Mouse (Mus musculus): ENCODE data around the gene Ngfr. TPM values are rescaled to one million over a fixed set of nuclear protein-coding genes. Genes with fewer than 3 reads are reported as not detected.

The Ngfr gene
- total RNA-seq, 1 experiment from 2014 or later, result 1.3 TPM

DNA sequence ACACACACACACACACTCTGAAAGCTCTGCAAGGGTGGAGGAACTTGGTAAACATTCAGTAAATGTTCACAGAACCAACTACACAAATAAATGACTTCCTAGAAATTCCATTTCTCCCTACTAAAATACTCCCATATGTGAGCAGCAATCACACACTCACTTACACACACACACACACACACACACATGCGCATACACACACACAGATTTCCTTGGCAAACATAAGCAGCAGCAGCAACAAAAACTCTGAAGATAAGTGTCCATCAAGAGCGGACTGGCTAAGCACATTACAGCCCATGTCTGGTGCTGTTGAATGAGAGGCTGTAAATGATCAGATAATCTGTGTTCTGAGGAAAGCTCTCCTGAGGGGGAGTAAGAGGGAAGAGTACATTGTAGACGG is 15.3 kb downstream of the Ngfr start:
- no peak for ATAC-seq (replicated peaks; ENCODE audit: insufficient number of reproducible peaks, low FRiP score, low TSS enrichment, poor library complexity, severe bottlenecking)

GRCm38 (mm10) chr11:95571755-95572154 is 15.8 kb downstream of the Ngfr start:
- no peak for ATAC-seq (replicated peaks; ENCODE audit: insufficient number of reproducible peaks, low FRiP score, low TSS enrichment, poor library complexity, severe bottlenecking)

GRCm38 (mm10) chr11:95570827-95571619 is 16.5 kb downstream of the Ngfr start:
- no peak for ATAC-seq (replicated peaks; ENCODE audit: insufficient number of reproducible peaks, low FRiP score, low TSS enrichment, poor library complexity, severe bottlenecking)

GRCm38 (mm10) chr11:95569908-95570307 is 17.6 kb downstream of the Ngfr start:
- no peak for ATAC-seq (replicated peaks; ENCODE audit: insufficient number of reproducible peaks, low FRiP score, low TSS enrichment, poor library complexity, severe bottlenecking)

DNA sequence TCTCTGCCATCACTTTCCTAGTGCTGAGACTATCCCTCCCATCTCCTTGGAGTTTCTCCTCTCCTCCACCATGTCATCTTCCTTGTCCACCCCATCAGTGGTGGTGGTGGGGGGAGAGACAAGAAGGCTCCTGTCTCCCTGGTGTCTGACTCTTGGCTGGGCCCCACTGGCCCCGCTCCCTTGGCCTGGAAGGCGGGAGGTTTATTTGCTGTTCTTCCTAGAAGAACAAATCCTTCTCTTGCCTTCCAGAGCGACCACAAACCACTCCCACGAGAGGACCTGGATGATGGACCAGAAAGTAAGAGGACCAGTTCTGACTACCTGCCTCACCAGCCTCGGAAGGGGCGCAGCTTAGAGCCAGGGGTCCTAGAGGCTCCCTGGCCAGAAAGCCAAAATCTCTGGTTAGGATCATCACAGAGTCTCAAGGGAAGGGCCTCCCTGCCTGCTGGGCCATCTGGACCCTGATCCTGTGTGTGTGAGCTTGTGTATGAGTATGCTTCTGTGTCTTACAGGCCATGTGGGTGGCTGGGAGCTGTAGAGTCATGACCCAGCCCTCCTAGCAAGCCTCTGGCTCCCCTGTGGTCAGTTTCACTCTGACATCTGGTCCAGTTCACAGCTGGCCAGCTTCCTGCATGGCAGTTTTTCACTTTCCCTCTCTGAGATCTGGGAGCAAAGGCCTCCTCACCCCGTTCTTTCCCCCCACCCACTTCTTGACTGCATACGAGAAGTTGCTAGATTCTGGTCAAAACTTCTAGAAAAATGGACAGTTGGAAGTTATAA is 19.4 kb downstream of the Ngfr start:
- ATAC-seq (replicated peaks; ENCODE audit: insufficient number of reproducible peaks, low FRiP score, low TSS enrichment, poor library complexity, severe bottlenecking), result no peak

DNA sequence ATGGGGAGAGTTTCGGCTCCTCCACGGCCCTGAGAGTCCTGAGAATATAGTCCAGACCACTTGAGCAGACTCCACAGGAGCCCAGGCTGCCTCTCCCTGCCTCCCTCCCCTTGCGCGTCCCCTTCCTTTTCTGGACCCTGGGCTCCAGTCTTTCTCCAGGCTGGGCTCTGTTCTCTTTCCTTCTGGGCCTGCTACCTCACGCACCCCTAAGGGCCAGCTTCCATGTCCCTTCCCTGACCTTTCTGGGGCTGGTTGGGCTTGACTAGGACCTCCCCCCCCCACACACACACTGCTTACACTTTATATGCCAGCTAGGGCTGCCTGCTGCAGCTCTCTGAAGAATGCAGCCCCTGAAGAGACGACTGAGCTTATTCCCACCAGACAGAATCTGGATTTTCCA is 20.2 kb downstream of the Ngfr start:
- ATAC-seq (replicated peaks; ENCODE audit: insufficient number of reproducible peaks, low FRiP score, low TSS enrichment, poor library complexity, severe bottlenecking), result no peak

DNA sequence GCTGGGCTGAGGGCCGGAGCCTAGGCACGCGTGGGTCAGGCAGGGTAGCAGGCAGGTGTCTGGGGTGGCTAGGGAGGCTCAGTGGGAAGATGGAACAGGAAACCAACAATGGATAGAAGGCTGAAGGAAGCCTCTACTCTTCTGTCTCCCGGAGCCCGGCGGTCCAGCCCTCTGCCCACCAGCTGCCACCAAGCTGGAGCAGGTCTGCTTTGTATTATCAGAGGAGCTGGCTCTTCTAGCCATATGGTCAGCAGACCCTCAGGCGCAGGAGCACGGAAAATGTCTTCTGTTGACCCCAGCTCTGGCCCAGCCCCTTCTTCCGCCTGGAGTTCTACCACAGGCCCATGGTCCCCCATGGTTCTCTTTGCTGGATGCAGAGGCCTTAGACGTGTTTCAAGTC is 22.2 kb downstream of the Ngfr start:
- ATAC-seq (replicated peaks; ENCODE audit: insufficient number of reproducible peaks, low FRiP score, low TSS enrichment, poor library complexity, severe bottlenecking), result no peak

GRCm38 (mm10) chr11:95563849-95564248 is 23.7 kb downstream of the Ngfr start:
- ATAC-seq (replicated peaks; ENCODE audit: insufficient number of reproducible peaks, low FRiP score, low TSS enrichment, poor library complexity, severe bottlenecking), result no peak

DNA sequence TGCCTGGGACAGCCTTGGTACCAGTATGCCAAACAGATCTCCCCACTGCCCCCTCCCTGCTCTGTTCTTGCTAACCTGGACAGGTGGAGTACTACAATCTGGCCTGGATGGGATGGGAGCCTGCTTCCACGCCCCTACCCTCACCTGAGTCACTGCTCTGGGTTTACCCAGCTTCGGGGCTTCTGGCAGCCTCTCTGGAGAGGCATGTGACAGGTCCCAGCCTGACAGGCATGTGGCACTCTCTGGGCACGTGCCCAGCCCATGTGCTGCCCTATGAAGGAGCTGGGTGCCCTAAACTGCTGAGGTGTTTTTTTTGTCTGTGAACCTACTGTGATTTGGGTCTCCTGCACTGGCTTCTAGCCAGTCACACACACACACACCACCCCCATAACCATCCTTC is 26.8 kb downstream of the Ngfr start:
- no peak for ATAC-seq (replicated peaks; ENCODE audit: insufficient number of reproducible peaks, low FRiP score, low TSS enrichment, poor library complexity, severe bottlenecking)

- no peak for ATAC-seq (replicated peaks; ENCODE audit: insufficient number of reproducible peaks, low FRiP score, low TSS enrichment, poor library complexity, severe bottlenecking)
Observed at GRCm38 (mm10) chr11:95559761-95560160, 27.8 kb downstream of the Ngfr start.

DNA sequence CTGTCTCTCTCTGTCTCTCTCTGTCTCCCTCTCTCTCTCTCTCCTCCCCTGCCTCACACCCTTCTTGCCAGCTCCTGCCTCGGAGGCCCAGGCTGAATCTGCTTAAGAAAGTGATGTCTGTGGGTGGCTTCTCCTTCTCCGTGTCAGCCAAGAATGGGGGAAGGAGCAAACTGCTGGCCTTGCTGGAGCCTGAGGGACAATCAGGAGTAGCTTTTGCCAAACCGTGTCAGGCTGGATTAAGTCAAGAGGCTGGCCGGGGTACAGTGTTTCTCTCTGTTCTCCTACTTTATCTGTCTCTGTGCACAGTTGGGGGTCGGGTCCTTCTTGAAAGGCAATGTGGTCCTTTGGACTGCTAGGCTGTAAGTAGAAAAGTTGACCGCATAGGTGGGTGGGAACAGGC is 29.8 kb downstream of the Ngfr start:
- ATAC-seq (replicated peaks; ENCODE audit: insufficient number of reproducible peaks, low FRiP score, low TSS enrichment, poor library complexity, severe bottlenecking), result no peak

- ATAC-seq (replicated peaks; ENCODE audit: insufficient number of reproducible peaks, low FRiP score, low TSS enrichment, poor library complexity, severe bottlenecking), result no peak
Observed at GRCm38 (mm10) chr11:95557032-95557431, 30.5 kb downstream of the Ngfr start.

GRCm38 (mm10) chr11:95555279-95555678 is 32.3 kb downstream of the Ngfr start:
- ATAC-seq (replicated peaks; ENCODE audit: insufficient number of reproducible peaks, low FRiP score, low TSS enrichment, poor library complexity, severe bottlenecking), result no peak

DNA sequence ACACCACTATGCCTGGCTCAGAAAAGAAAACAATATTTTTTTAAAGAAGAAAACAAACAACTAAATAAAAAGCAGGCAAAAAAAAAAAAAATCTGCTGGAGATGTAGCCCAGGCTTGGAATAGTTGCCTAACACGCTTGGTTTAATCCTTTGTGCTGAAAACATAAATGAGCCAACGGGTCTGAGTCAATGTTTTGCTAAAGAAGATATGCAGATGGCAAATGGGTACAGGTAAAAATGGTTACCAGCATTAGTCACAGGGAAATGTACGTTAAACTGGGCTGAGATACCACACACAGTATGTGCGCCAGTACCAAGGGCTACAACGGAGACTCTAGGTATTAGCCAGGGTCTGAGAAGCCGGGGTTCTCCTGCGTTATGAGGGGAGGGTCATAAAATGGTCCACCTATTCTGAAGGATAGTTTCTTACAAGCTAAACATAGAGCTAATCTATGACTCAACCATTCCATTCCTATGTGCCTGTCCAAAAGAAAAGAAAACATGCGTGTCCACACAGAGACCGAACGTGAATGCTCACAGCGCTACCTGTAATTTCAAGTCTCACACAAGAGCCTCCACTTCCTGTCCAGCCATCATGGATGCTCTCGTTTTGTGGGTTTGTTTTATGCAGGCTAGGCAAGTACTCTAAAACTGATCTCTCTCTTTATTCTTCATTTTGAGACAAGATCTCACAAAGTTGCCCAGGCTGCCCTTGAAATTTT is 37.1 kb downstream of the Ngfr start:
- no peak for ATAC-seq (replicated peaks; ENCODE audit: insufficient number of reproducible peaks, low FRiP score, low TSS enrichment, poor library complexity, severe bottlenecking)

DNA sequence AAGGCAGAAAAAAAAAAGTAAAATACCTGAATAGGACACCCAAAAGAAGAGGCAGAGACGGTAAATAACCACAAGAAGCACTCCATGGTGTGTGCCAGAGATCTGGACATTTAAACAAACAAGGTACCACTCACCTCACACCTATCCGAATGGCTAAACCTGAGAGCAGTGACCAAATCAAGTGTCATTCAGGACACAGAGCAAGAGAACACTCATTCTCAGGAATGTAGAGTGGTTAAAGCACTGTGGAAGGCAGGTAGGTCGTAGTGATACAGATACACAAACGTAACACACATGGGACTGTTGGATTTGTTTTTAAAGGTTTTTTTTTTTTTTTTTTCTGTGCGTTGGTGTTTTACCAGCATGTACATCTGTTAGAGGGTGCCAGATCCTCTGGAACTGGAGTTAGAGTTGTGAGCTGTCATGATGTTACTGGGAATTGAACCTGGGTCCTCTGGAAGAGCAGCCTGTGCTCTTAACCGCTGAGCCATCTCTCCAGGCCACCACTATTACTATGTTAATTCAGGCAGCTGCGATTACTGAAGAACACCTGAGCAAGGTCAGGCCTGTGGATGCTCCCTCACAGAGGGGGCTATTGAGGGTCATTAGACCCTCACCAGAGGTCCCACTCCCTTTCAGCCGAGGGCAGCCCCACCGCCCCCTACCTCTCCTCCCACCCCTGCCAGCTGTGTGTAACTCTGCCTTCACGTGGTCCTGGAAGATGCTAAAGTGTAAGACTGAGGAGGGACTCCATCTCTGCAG is 41.3 kb downstream of the Ngfr start:
- no peak for ATAC-seq (replicated peaks; ENCODE audit: insufficient number of reproducible peaks, low FRiP score, low TSS enrichment, poor library complexity, severe bottlenecking)

- no peak for ATAC-seq (replicated peaks; ENCODE audit: insufficient number of reproducible peaks, low FRiP score, low TSS enrichment, poor library complexity, severe bottlenecking)
Observed at GRCm38 (mm10) chr11:95544546-95545327, 42.8 kb downstream of the Ngfr start.

- ATAC-seq (replicated peaks; ENCODE audit: insufficient number of reproducible peaks, low FRiP score, low TSS enrichment, poor library complexity, severe bottlenecking), result no peak
Observed at GRCm38 (mm10) chr11:95540637-95541385, 46.7 kb downstream of the Ngfr start.
